Mouse (Mus musculus) liver, embryonic 16.5 days (tissue): Measurements from ENCODE around the gene Ankrd11. TPM values are rescaled to one million over a fixed set of nuclear protein-coding genes. Genes with fewer than 3 reads are reported as not detected.

ENCODE experiments used
- ATAC-seq: fragments of 200-750 bp; cut with Nextera tagmentation; 2 replicates; pipeline ENCODE4 v1.8.0; 2017; ENCODE audit warnings: low read depth, mild to moderate bottlenecking, moderate number of reproducible peaks, moderate library complexity
- H3K27ac ChIP-seq: fragments of 300-500 bp; sonication (generic); 2 replicates; pipeline ENCODE4 v1.5.1; 2014; ENCODE audit warnings: mild to moderate bottlenecking, low read length
- H3K27me3 ChIP-seq: fragments of 300-500 bp; sonication (generic); 2 replicates; pipeline ENCODE4 v1.6.1; 2014; ENCODE audit warnings: low read depth, low read length, mixed read lengths; ENCODE audit not compliant: control insufficient read depth, insufficient read depth
- H3K36me3 ChIP-seq: fragments of 300-500 bp; sonication (generic); 2 replicates; pipeline ENCODE4 v1.6.1; 2014; ENCODE audit warnings: mild to moderate bottlenecking; ENCODE audit not compliant: control insufficient read depth, insufficient read depth
- H3K4me1 ChIP-seq: fragments of 300-500 bp; sonication (generic); 2 replicates; pipeline ENCODE4 v1.6.1; 2014; ENCODE audit warnings: low read depth, low read length, mixed read lengths; ENCODE audit not compliant: control insufficient read depth
- H3K4me2 ChIP-seq: fragments of 300-500 bp; sonication (generic); 2 replicates; pipeline ENCODE4 v1.6.1; 2014; ENCODE audit warnings: low read depth, low read length, mixed read lengths
- H3K4me3 ChIP-seq: fragments of 300-500 bp; sonication (generic); 2 replicates; pipeline ENCODE4 v1.5.1; 2014; ENCODE audit warnings: low read depth, mild to moderate bottlenecking, low read length
- H3K9ac ChIP-seq: fragments of 300-500 bp; sonication (generic); 2 replicates; pipeline ENCODE4 v1.6.1; 2014; ENCODE audit warnings: low read depth, low read length
- H3K9me3 ChIP-seq: fragments of 300-500 bp; sonication (generic); replicated peaks from 2 replicates; pipeline ENCODE4 v1.6.1; 2016; ENCODE audit warnings: low read length; ENCODE audit not compliant: control insufficient read depth
- WGBS: fragments of 180-500 bp; shearing (Covaris S2); extraction: QIAGEN DNeasy Blood & Tissue Kit; methylation state at CpG from one replicate; pipeline ENCODE4 v1.1.7; 2014; ENCODE audit not compliant: insufficient replicate concordance; 5-methylcytosine and 5-hydroxymethylcytosine counted together
- polyA plus RNA-seq: library from polyadenylated mRNA; unstranded; fragments of >200 nt; fragmentation: Nextera tagmentation; extraction: Ambion mirVana; gene quantifications from 2 replicates; pipeline ENCODE4 v1.2.1, GENCODE M21; 2015

Ankrd11 gene
- polyA plus RNA-seq, 1 experiment from 2014 or later, result 8.6 TPM

DNA sequence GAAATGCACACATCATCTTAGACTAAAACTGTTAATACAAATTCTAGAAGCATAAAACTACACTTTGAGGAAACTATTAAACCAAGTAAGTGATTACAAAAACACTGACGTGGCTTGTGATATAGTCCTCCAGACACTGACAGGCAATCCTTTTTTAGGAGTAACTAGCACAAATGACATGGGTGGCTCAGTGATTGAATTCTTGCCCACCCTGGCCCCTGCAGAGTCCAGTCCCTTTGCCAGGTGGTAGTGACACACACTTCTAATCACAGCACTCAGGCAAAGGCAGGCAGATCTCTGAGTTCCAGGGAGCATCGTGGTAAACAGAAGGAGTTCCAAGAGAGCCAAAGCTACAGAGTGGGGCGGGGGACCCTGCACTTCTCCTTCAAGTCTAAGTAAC, 36.7 kb downstream of the Ankrd11 start:
- H3K9ac ChIP-seq, result no peak overlapping the region
- no peak overlapping the region for H3K27ac ChIP-seq
- H3K36me3 ChIP-seq, result no peaks in the 10 kb centered on the region
- no peak for ATAC-seq
- no peaks in the 10 kb centered on the region for H3K27me3 ChIP-seq
- no peak overlapping the region for H3K4me3 ChIP-seq
- no peak overlapping the region for H3K4me2 ChIP-seq
- H3K4me1 ChIP-seq, result peaks cover 10% of the 10 kb centered on the region
- no peaks in the 10 kb centered on the region for H3K9me3 ChIP-seq
- 59% methylated on average over 3 of the region's 3 CpGs for WGBS

GRCm38 (mm10) chr8:123004033-123004922, 37.8 kb downstream of the Ankrd11 start:
- no peaks in the 10 kb centered on the region for H3K36me3 ChIP-seq
- H3K4me3 ChIP-seq, result no peak overlapping the region
- no peak overlapping the region for H3K27ac ChIP-seq
- no peak for ATAC-seq
- no peaks in the 10 kb centered on the region for H3K9me3 ChIP-seq
- H3K4me2 ChIP-seq, result no peak overlapping the region
- no peaks in the 10 kb centered on the region for H3K27me3 ChIP-seq
- WGBS, result 62% methylated on average over 14 of the region's 14 CpGs
- H3K9ac ChIP-seq, result no peak overlapping the region
- peaks cover 10% of the 10 kb centered on the region for H3K4me1 ChIP-seq

DNA sequence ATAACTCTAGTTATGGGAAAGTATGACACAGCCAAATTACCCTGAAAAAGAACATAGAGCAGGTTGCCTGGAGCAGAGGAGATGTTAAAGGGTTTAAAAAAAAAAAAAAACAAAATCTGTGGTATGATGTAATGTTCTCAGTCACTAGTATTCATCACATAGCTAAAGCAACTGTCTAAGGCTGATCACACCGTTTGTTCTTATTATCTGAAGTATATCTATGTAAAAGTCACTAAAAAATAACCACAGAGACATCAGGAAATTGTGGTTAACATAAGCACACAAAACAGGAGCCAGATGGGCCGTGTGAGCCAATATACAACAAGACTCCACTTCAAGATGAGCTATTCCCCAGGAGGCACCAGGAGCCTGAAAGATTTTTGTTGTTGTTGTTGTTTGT, 41.8 kb downstream of the Ankrd11 start:
- H3K27me3 ChIP-seq, result no peaks in the 10 kb centered on the region
- H3K36me3 ChIP-seq, result no peaks in the 10 kb centered on the region
- WGBS, result 24% methylated on average over 2 of the region's 2 CpGs
- H3K4me1 ChIP-seq, result peaks cover 8% of the 10 kb centered on the region
- no peak overlapping the region for H3K27ac ChIP-seq
- H3K9me3 ChIP-seq, result no peaks in the 10 kb centered on the region
- no peak overlapping the region for H3K4me2 ChIP-seq
- ATAC-seq, result no peak
- H3K9ac ChIP-seq, result no peak overlapping the region
- no peak overlapping the region for H3K4me3 ChIP-seq

DNA sequence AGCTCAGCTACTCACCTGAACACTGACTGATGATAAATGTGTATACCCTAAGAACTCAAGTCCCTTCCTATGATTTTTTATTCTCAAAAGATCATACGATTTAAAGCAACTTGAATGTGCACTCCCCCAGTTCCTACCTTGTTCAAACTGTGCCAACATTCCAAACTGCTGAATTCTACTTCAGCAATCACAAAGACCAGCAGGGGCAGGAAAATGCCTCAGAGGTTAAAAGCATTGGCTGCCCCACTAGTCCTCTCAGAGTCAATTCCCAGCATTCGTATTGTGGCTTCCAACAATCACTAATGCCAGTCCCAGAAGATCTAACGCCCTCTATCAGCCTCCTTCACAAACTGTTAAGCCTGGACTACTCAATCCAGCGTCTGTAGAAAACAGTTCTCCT, 44.1 kb downstream of the Ankrd11 start:
- Histone ChIP-seq H3K9ac (no peak overlapping the region), H3K4me1 (peaks cover 11% of the 10 kb centered on the region), H3K4me3 (no peak overlapping the region), H3K9me3 (no peaks in the 10 kb centered on the region), H3K27ac (no peak overlapping the region), H3K27me3 (no peaks in the 10 kb centered on the region), H3K36me3 (no peaks in the 10 kb centered on the region), H3K4me2 (no peak overlapping the region)
- no peak for ATAC-seq
- WGBS, result 60% methylated on average over 4 of the region's 4 CpGs

DNA sequence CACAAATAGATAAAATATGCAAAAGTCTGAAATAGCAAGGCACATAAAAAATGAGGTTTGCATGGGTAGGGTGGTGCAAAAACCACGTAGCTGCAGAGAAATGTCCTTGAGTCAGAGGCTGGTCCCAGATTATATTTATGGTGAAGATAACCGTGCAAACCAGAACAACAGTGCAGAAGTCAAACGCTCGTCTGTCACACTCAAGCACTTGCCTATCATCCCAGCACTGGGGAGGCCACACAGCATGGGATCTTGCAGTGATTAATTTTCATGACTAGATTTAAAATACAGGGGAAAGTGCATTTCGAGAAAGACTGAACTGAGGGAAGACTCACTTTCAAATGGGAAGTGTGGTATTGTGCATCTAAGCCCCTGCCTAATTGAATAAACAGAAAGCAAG, 48.3 kb downstream of the Ankrd11 start:
- no peaks in the 10 kb centered on the region for H3K9me3 ChIP-seq
- no peak overlapping the region for H3K9ac ChIP-seq
- no peak overlapping the region for H3K27ac ChIP-seq
- H3K4me3 ChIP-seq, result no peak overlapping the region
- ATAC-seq, result no peak
- 22% methylated on average over 5 of the region's 5 CpGs for WGBS
- H3K4me1 ChIP-seq, result peaks cover 15% of the 10 kb centered on the region
- no peak overlapping the region for H3K4me2 ChIP-seq
- H3K36me3 ChIP-seq, result no peaks in the 10 kb centered on the region
- H3K27me3 ChIP-seq, result no peaks in the 10 kb centered on the region

DNA sequence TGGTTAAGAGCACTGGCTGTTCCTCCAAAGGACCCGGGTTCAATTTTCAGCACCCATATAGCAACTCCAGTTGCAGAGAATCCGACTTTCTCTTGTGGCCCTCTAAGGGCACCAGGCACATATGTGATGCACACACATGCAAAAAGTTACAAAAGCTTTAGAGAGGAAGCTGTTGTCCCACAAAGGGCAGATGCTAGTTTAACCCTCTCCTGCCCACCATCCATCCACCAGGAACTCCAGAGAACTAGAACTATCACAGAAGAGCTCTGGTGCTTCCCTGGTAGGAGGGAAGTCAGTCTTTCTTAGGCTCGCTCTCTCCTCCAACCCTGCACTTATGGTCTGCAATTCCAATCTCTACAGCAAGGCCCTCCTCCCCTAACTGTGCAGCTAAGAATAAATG, 49.0 kb downstream of the Ankrd11 start:
- Histone ChIP-seq H3K4me2 (no peak overlapping the region), H3K36me3 (no peaks in the 10 kb centered on the region), H3K27ac (no peak overlapping the region), H3K27me3 (no peaks in the 10 kb centered on the region), H3K9me3 (no peaks in the 10 kb centered on the region), H3K4me3 (no peak overlapping the region), H3K9ac (no peak overlapping the region), H3K4me1 (peaks cover 16% of the 10 kb centered on the region)
- 57% methylated on average over 3 of the region's 3 CpGs for WGBS
- ATAC-seq, result no peak

- no peaks in the 10 kb centered on the region for H3K27me3 ChIP-seq
- H3K4me2 ChIP-seq, result no peak overlapping the region
- H3K36me3 ChIP-seq, result no peaks in the 10 kb centered on the region
- no peak overlapping the region for H3K4me3 ChIP-seq
- ATAC-seq, result no peak
- H3K9ac ChIP-seq, result no peak overlapping the region
- H3K9me3 ChIP-seq, result no peaks in the 10 kb centered on the region
- 80% methylated on average over 2 of the region's 2 CpGs for WGBS
- H3K4me1 ChIP-seq, result peaks cover 17% of the 10 kb centered on the region
- H3K27ac ChIP-seq, result no peak overlapping the region
Measured at GRCm38 (mm10) chr8:122992296-122992695, 49.8 kb downstream of the Ankrd11 start.

DNA sequence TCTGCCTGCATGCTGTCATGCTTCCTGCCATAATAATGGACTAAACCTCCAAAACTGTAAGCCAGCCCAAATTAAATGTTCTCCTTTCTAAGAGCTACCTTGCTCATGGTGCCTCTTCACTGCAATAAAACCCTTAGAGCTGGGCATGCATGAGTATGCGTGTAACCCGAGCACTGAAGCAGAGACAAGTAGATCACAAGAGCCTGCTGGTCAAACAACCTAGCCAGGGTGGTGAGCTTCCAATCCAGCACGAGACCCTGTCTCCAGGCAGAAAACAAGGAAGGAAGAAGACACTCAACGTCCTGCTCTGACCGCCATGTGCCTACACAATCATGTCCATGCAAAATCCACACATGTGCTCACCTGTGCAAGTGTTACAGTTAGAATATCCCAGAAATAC, 50.7 kb downstream of the Ankrd11 start:
- Histone ChIP-seq H3K27me3 (no peaks in the 10 kb centered on the region), H3K4me2 (no peak overlapping the region), H3K9me3 (no peaks in the 10 kb centered on the region), H3K4me1 (peaks cover 24% of the 10 kb centered on the region), H3K27ac (no peak overlapping the region), H3K36me3 (no peaks in the 10 kb centered on the region), H3K9ac (no peak overlapping the region), H3K4me3 (no peak overlapping the region)
- WGBS, result 76% methylated on average over 5 of the region's 5 CpGs
- no peak for ATAC-seq

GRCm38 (mm10) chr8:122989976-122990375, 52.1 kb downstream of the Ankrd11 start:
- no peak overlapping the region for H3K9ac ChIP-seq
- WGBS, result 63% methylated on average over 2 of the region's 2 CpGs
- H3K9me3 ChIP-seq, result no peaks in the 10 kb centered on the region
- no peak overlapping the region for H3K27ac ChIP-seq
- no peak overlapping the region for H3K4me3 ChIP-seq
- H3K36me3 ChIP-seq, result no peaks in the 10 kb centered on the region
- peaks cover 33% of the 10 kb centered on the region for H3K4me1 ChIP-seq
- no peak overlapping the region for H3K4me2 ChIP-seq
- no peaks in the 10 kb centered on the region for H3K27me3 ChIP-seq
- ATAC-seq, result no peak
